Mouse (Mus musculus) liver, embryonic 13.5 days (tissue): ENCODE measurements around the gene Sh3bgrl3. TPM values are rescaled to one million over a fixed set of nuclear protein-coding genes. Genes with fewer than 3 reads are reported as not detected.

Experiments used
- ATAC-seq: fragments of 200-750 bp; cut with Nextera tagmentation; 2 replicates; pipeline ENCODE4 v1.8.0; 2017; ENCODE audit warnings: low read depth, mild to moderate bottlenecking, moderate number of reproducible peaks, moderate library complexity
- DNase-seq: peaks from one replicate; pipeline ENCODE4 v3.0.0; 2022
- H3K27ac ChIP-seq: fragments of 300-500 bp; sonication (generic); 2 replicates; pipeline ENCODE4 v1.5.1; 2015; ENCODE audit warnings: moderate library complexity, mild to moderate bottlenecking, inconsistent platforms
- H3K27me3 ChIP-seq: fragments of 300-500 bp; sonication (generic); 2 replicates; pipeline ENCODE4 v1.6.1; 2015; ENCODE audit warnings: mild to moderate bottlenecking, inconsistent platforms
- H3K36me3 ChIP-seq: fragments of 300-500 bp; sonication (generic); 2 replicates; pipeline ENCODE4 v1.6.1; 2015; ENCODE audit warnings: mild to moderate bottlenecking, inconsistent platforms
- H3K4me1 ChIP-seq: fragments of 300-500 bp; sonication (generic); replicated peaks from 2 replicates; pipeline ENCODE4 v1.6.1; 2015; ENCODE audit warnings: inconsistent platforms
- H3K4me2 ChIP-seq: fragments of 300-500 bp; sonication (generic); 2 replicates; pipeline ENCODE4 v1.6.1; 2015; ENCODE audit warnings: inconsistent platforms, mild to moderate bottlenecking, moderate library complexity
- H3K4me3 ChIP-seq: fragments of 300-500 bp; sonication (generic); replicated peaks from 2 replicates; pipeline ENCODE4 v1.5.1; 2015; ENCODE audit warnings: mild to moderate bottlenecking, inconsistent platforms
- H3K9ac ChIP-seq: fragments of 300-500 bp; sonication (generic); 2 replicates; pipeline ENCODE4 v1.6.1; 2015; ENCODE audit warnings: mild to moderate bottlenecking, inconsistent platforms
- H3K9me3 ChIP-seq: fragments of 300-500 bp; sonication (generic); replicated peaks from 2 replicates; pipeline ENCODE4 v1.6.1; 2016; ENCODE audit warnings: inconsistent platforms
- WGBS: fragments of 180-500 bp; shearing (Covaris S2); methylation state at CpG from one replicate; pipeline ENCODE4 v1.1.7; 2015; ENCODE audit not compliant: insufficient replicate concordance; 5-methylcytosine and 5-hydroxymethylcytosine counted together
- polyA plus RNA-seq: library from polyadenylated mRNA; unstranded; fragments of >200 nt; fragmentation: Nextera tagmentation; extraction: Ambion mirVana; gene quantifications from 2 replicates; pipeline ENCODE4 v1.2.1, GENCODE M21; 2015

Sh3bgrl3 gene
- polyA plus RNA-seq, 1 experiment from 2014 or later: 171 TPM

GRCm38 (mm10) chr4:134107730-134108129, 20.9 kb downstream of the Sh3bgrl3 start:
- no peak overlapping the region for H3K9ac ChIP-seq
- H3K27ac ChIP-seq: no peak overlapping the region
- H3K36me3 ChIP-seq: no peaks in the 10 kb centered on the region
- no peak for ATAC-seq
- H3K4me3 ChIP-seq: no peak overlapping the region
- DNase-seq: no peak
- 71% methylated on average over 7 of the region's 7 CpGs for WGBS
- H3K4me1 ChIP-seq: peaks cover 77% of the 10 kb centered on the region
- no peaks in the 10 kb centered on the region for H3K9me3 ChIP-seq
- H3K4me2 ChIP-seq: no peak overlapping the region
- H3K27me3 ChIP-seq: no peaks in the 10 kb centered on the region

GRCm38 (mm10) chr4:134106105-134106504, 22.5 kb downstream of the Sh3bgrl3 start:
- Histone ChIP-seq H3K4me3 (no peak overlapping the region), H3K27me3 (no peaks in the 10 kb centered on the region), H3K4me2 (peak overlapping the region; percentile 37; the same call in 1 of the 2 replicates), H3K4me1 (peaks cover 65% of the 10 kb centered on the region), H3K36me3 (no peaks in the 10 kb centered on the region), H3K27ac (peak overlapping the region; percentile 74), H3K9me3 (no peaks in the 10 kb centered on the region), H3K9ac (peak overlapping the region; percentile 29; the same call in 1 of the 2 replicates)
- ATAC-seq: peak; percentile 61
- DNase-seq: peak; percentile 70
- 14% methylated on average over 7 of the region's 7 CpGs for WGBS

GRCm38 (mm10) chr4:134102742-134103119, 25.9 kb downstream of the Sh3bgrl3 start:
- WGBS: under 1% methylated on average over 21 of the region's 21 CpGs
- Histone ChIP-seq H3K27ac (peak overlapping the region; percentile 48), H3K9me3 (no peaks in the 10 kb centered on the region), H3K27me3 (no peaks in the 10 kb centered on the region), H3K4me1 (peaks cover 40% of the 10 kb centered on the region), H3K4me3 (peak overlapping the region; percentile 77), H3K4me2 (peak overlapping the region; percentile 81), H3K36me3 (no peaks in the 10 kb centered on the region), H3K9ac (peak overlapping the region; percentile 72)
- DNase-seq (no peak), ATAC-seq (peak; percentile 80)

GRCm38 (mm10) chr4:134101979-134102741, 26.4 kb downstream of the Sh3bgrl3 start, which contains the start of gene Ubxn11:
Ubxn11 (plus strand) TSS chr4:134102570.
- ATAC-seq (peak; percentile 92), DNase-seq (peak; percentile 82)
- Histone ChIP-seq H3K9ac (peak within 1 kb of the TSS; percentile 72), H3K36me3 (no peaks in the 10 kb centered on the region), H3K9me3 (no peaks in the 10 kb centered on the region), H3K4me1 (peaks cover 35% of the 10 kb centered on the region), H3K27ac (peak within 1 kb of the TSS; percentile 48), H3K4me3 (peak within 1 kb of the TSS; percentile 77), H3K4me2 (peak within 1 kb of the TSS; percentile 81), H3K27me3 (no peaks in the 10 kb centered on the region)
- WGBS: 13% methylated on average over 34 of the region's 34 CpGs

- H3K27ac ChIP-seq: no peak overlapping the region
- no peak overlapping the region for H3K4me2 ChIP-seq
- no peak overlapping the region; the same call in 1 of the 2 replicates for H3K9ac ChIP-seq
- H3K4me3 ChIP-seq: no peak overlapping the region
- no peaks in the 10 kb centered on the region for H3K36me3 ChIP-seq
- ATAC-seq (no peak), DNase-seq (no peak)
- no peaks in the 10 kb centered on the region for H3K9me3 ChIP-seq
- H3K27me3 ChIP-seq: no peaks in the 10 kb centered on the region
- H3K4me1 ChIP-seq: peaks cover 18% of the 10 kb centered on the region
- WGBS: 66% methylated on average over 4 of the region's 4 CpGs
Measured at GRCm38 (mm10) chr4:134100245-134100644, 28.3 kb downstream of the Sh3bgrl3 start.

- Histone ChIP-seq H3K4me3 (no peak overlapping the region), H3K9ac (no peak overlapping the region), H3K4me2 (no peak overlapping the region), H3K4me1 (peaks cover 15% of the 10 kb centered on the region), H3K9me3 (no peaks in the 10 kb centered on the region), H3K27me3 (no peaks in the 10 kb centered on the region), H3K27ac (peak overlapping the region; percentile 47), H3K36me3 (no peaks in the 10 kb centered on the region)
- WGBS: 27% methylated on average over 8 of the region's 8 CpGs
- no peak for ATAC-seq
- DNase-seq: no peak
Measured at GRCm38 (mm10) chr4:134098628-134099027, 30.0 kb downstream of the Sh3bgrl3 start.

GRCm38 (mm10) chr4:134097015-134097608, 31.5 kb downstream of the Sh3bgrl3 start:
- ATAC-seq (no peak), DNase-seq (no peak)
- Histone ChIP-seq H3K4me2 (no peak overlapping the region), H3K9me3 (no peaks in the 10 kb centered on the region), H3K27me3 (no peaks in the 10 kb centered on the region), H3K4me1 (0 out of 2 replicates have a peak, but pooled peaks cover 4% of the 10 kb centered on the region), H3K27ac (peak overlapping the region; percentile 14), H3K4me3 (no peak overlapping the region), H3K36me3 (no peaks in the 10 kb centered on the region), H3K9ac (no peak overlapping the region)
- WGBS: 28% methylated on average over 5 of the region's 5 CpGs

GRCm38 (mm10) chr4:134096120-134096519, 32.5 kb downstream of the Sh3bgrl3 start:
- H3K4me2 ChIP-seq: no peak overlapping the region
- H3K4me1 ChIP-seq: 0 out of 2 replicates have a peak, but pooled peaks cover 3% of the 10 kb centered on the region
- no peak overlapping the region for H3K9ac ChIP-seq
- no peak overlapping the region for H3K4me3 ChIP-seq
- H3K27ac ChIP-seq: no peak overlapping the region
- no peaks in the 10 kb centered on the region for H3K36me3 ChIP-seq
- ATAC-seq (no peak), DNase-seq (no peak)
- 77% methylated on average over 3 of the region's 3 CpGs for WGBS
- H3K27me3 ChIP-seq: no peaks in the 10 kb centered on the region
- no peaks in the 10 kb centered on the region for H3K9me3 ChIP-seq

GRCm38 (mm10) chr4:134094923-134095547, 33.6 kb downstream of the Sh3bgrl3 start, which contains the start of gene Cd52:
Cd52 (minus strand) TSS chr4:134095082.
- Histone ChIP-seq H3K4me2 (0 out of 2 replicates have a peak within 1 kb of the TSS, but pooled peaks have one; percentile 12), H3K36me3 (no peaks in the 10 kb centered on the region), H3K27me3 (no peaks in the 10 kb centered on the region), H3K9ac (no peak within 1 kb of the TSS), H3K4me3 (peak within 1 kb of the TSS; percentile 15; the same call in 1 of the 2 replicates), H3K27ac (no peak within 1 kb of the TSS), H3K4me1 (0 out of 2 replicates have a peak, but pooled peaks cover 3% of the 10 kb centered on the region), H3K9me3 (no peaks in the 10 kb centered on the region)
- ATAC-seq: no peak
- WGBS: 23% methylated on average over 3 of the region's 3 CpGs
- no peak for DNase-seq

GRCm38 (mm10) chr4:134094004-134094564, 34.5 kb downstream of the Sh3bgrl3 start:
- H3K27ac ChIP-seq: no peak overlapping the region
- H3K9me3 ChIP-seq: no peaks in the 10 kb centered on the region
- H3K4me2 ChIP-seq: 0 out of 2 replicates have a peak overlapping the region, but pooled peaks have one; percentile 12
- ATAC-seq (no peak), DNase-seq (no peak)
- no peaks in the 10 kb centered on the region for H3K36me3 ChIP-seq
- 51% methylated on average over 7 of the region's 7 CpGs for WGBS
- H3K4me1 ChIP-seq: 0 out of 2 replicates have a peak, but pooled peaks cover 3% of the 10 kb centered on the region
- H3K27me3 ChIP-seq: no peaks in the 10 kb centered on the region
- H3K9ac ChIP-seq: no peak overlapping the region
- H3K4me3 ChIP-seq: peak overlapping the region; percentile 15; the same call in 1 of the 2 replicates
